Mouse (Mus musculus) heart, embryonic 12.5 days (tissue): ENCODE measurements at regions not wholly inside any gene's neighbourhood (a gene's known extent, or its start where the extent isn't known, plus 50 kb on each side); places are given as distances from the start of the nearest gene placed in this dataset.

Source experiments
- ATAC-seq: fragments of 200-750 bp; cut with Nextera tagmentation; 2 replicates; pipeline ENCODE4 v1.8.0; 2017; ENCODE audit warnings: moderate TSS enrichment, moderate library complexity; ENCODE audit not compliant: insufficient number of reproducible peaks, low FRiP score
- H3K27ac ChIP-seq: fragments of 300-500 bp; sonication (generic); 2 replicates; pipeline ENCODE4 v1.5.1; 2016; ENCODE audit warnings: mild to moderate bottlenecking, moderate library complexity; ENCODE audit not compliant: poor library complexity, severe bottlenecking
- H3K27me3 ChIP-seq: fragments of 300-500 bp; sonication (generic); replicated peaks from 2 replicates; pipeline ENCODE4 v1.6.1; 2016; ENCODE audit warnings: mild to moderate bottlenecking, moderate library complexity
- H3K36me3 ChIP-seq: fragments of 300-500 bp; sonication (generic); 2 replicates; pipeline ENCODE4 v1.6.1; 2016; ENCODE audit warnings: mild to moderate bottlenecking, moderate library complexity
- H3K4me1 ChIP-seq: fragments of 300-500 bp; sonication (generic); replicated peaks from 2 replicates; pipeline ENCODE4 v1.6.1; 2016; ENCODE audit warnings: mild to moderate bottlenecking
- H3K4me2 ChIP-seq: fragments of 300-500 bp; sonication (generic); 2 replicates; pipeline ENCODE4 v1.6.1; 2016; ENCODE audit warnings: mild to moderate bottlenecking, moderate library complexity
- H3K4me3 ChIP-seq: fragments of 300-500 bp; sonication (generic); 2 replicates; pipeline ENCODE4 v1.5.1; 2016; ENCODE audit warnings: mild to moderate bottlenecking
- H3K9ac ChIP-seq: fragments of 300-500 bp; sonication (generic); 2 replicates; pipeline ENCODE4 v1.6.1; 2016; ENCODE audit warnings: mild to moderate bottlenecking, moderate library complexity
- H3K9me3 ChIP-seq: fragments of 300-500 bp; sonication (generic); replicated peaks from 2 replicates; pipeline ENCODE4 v1.6.1; 2016; ENCODE audit warnings: mild to moderate bottlenecking, moderate library complexity
- WGBS: fragments of 180-500 bp; shearing (Covaris S2); methylation state at CpG from one replicate; pipeline ENCODE4 v1.1.7; 2016; 5-methylcytosine and 5-hydroxymethylcytosine counted together

GRCm38 (mm10) chr11:21015536-21015935, 75.6 kb upstream of the Peli1 start:
- Histone ChIP-seq H3K9me3 (no peaks in the 10 kb centered on the region), H3K36me3 (no peaks in the 10 kb centered on the region), H3K4me3 (no peak overlapping the region), H3K4me2 (no peak overlapping the region), H3K4me1 (peaks cover 38% of the 10 kb centered on the region), H3K9ac (no peak overlapping the region), H3K27me3 (no peaks in the 10 kb centered on the region), H3K27ac (no peak overlapping the region)
- WGBS: 64% methylated on average over 3 of the region's 3 CpGs
- no peak for ATAC-seq

- H3K9ac ChIP-seq: no peak overlapping the region
- no peaks in the 10 kb centered on the region for H3K36me3 ChIP-seq
- no peak overlapping the region for H3K4me2 ChIP-seq
- H3K27me3 ChIP-seq: no peaks in the 10 kb centered on the region
- peaks cover 38% of the 10 kb centered on the region for H3K4me1 ChIP-seq
- WGBS: 23% methylated on average over 4 of the region's 4 CpGs
- no peak overlapping the region for H3K27ac ChIP-seq
- H3K9me3 ChIP-seq: no peaks in the 10 kb centered on the region
- H3K4me3 ChIP-seq: no peak overlapping the region
- no peak for ATAC-seq
Observed at GRCm38 (mm10) chr11:21016133-21016746, 74.9 kb upstream of the Peli1 start.

- Histone ChIP-seq H3K4me1 (peaks cover 38% of the 10 kb centered on the region), H3K9ac (no peak overlapping the region), H3K4me2 (no peak overlapping the region), H3K27ac (no peak overlapping the region), H3K4me3 (no peak overlapping the region), H3K36me3 (no peaks in the 10 kb centered on the region), H3K9me3 (peaks cover under 1% of the 10 kb centered on the region; the same call in 1 of the 2 replicates), H3K27me3 (no peaks in the 10 kb centered on the region)
- ATAC-seq: no peak
- 64% methylated on average over 6 of the region's 6 CpGs for WGBS
Observed at GRCm38 (mm10) chr11:21016791-21017329, 74.2 kb upstream of the Peli1 start.

GRCm38 (mm10) chr11:21019829-21020228, 71.3 kb upstream of the Peli1 start:
- peaks cover 6% of the 10 kb centered on the region for H3K9me3 ChIP-seq
- WGBS: 71% methylated on average over 2 of the region's 2 CpGs

GRCm38 (mm10) chr11:21024111-21024510, 67.0 kb upstream of the Peli1 start:
- Histone ChIP-seq H3K4me3 (no peak overlapping the region), H3K27ac (no peak overlapping the region), H3K4me2 (no peak overlapping the region), H3K36me3 (no peaks in the 10 kb centered on the region), H3K4me1 (no peaks in the 10 kb centered on the region), H3K9me3 (peaks cover 6% of the 10 kb centered on the region), H3K27me3 (no peaks in the 10 kb centered on the region), H3K9ac (no peak overlapping the region)
- ATAC-seq: no peak
- WGBS: 70% methylated on average over 4 of the region's 4 CpGs

More at GRCm38 (mm10) chr11:21019829-21020228, 71.3 kb upstream of the Peli1 start:
- no peak for ATAC-seq
- Histone ChIP-seq H3K4me1 (peaks cover 25% of the 10 kb centered on the region), H3K36me3 (no peaks in the 10 kb centered on the region), H3K27me3 (no peaks in the 10 kb centered on the region), H3K9ac (no peak overlapping the region), H3K27ac (no peak overlapping the region), H3K4me2 (no peak overlapping the region), H3K4me3 (no peak overlapping the region)

- Histone ChIP-seq H3K4me1 (no peaks in the 10 kb centered on the region), H3K9me3 (peaks cover 6% of the 10 kb centered on the region), H3K9ac (no peak overlapping the region), H3K36me3 (no peaks in the 10 kb centered on the region), H3K27me3 (no peaks in the 10 kb centered on the region), H3K27ac (no peak overlapping the region), H3K4me3 (no peak overlapping the region), H3K4me2 (no peak overlapping the region)
- ATAC-seq: no peak
- 47% methylated on average over 2 of the region's 2 CpGs for WGBS
Observed at GRCm38 (mm10) chr11:21024521-21024920, 66.6 kb upstream of the Peli1 start.

GRCm38 (mm10) chr11:21027299-21027698, 63.8 kb upstream of the Peli1 start:
- Histone ChIP-seq H3K4me1 (no peaks in the 10 kb centered on the region), H3K36me3 (no peaks in the 10 kb centered on the region), H3K4me3 (no peak overlapping the region), H3K9me3 (peaks cover 13% of the 10 kb centered on the region), H3K27ac (no peak overlapping the region), H3K4me2 (no peak overlapping the region), H3K9ac (no peak overlapping the region), H3K27me3 (no peaks in the 10 kb centered on the region)
- no peak for ATAC-seq
- 72% methylated on average over 4 of the region's 4 CpGs for WGBS

- no peaks in the 10 kb centered on the region for H3K27me3 ChIP-seq
- WGBS: 86% methylated on average over 6 of the region's 6 CpGs
- H3K4me1 ChIP-seq: peaks cover 8% of the 10 kb centered on the region
- H3K4me3 ChIP-seq: no peak overlapping the region
- ATAC-seq: no peak
- H3K4me2 ChIP-seq: no peak overlapping the region
- H3K9me3 ChIP-seq: peaks cover 10% of the 10 kb centered on the region
- H3K27ac ChIP-seq: no peak overlapping the region
- no peaks in the 10 kb centered on the region for H3K36me3 ChIP-seq
- H3K9ac ChIP-seq: no peak overlapping the region
Observed at GRCm38 (mm10) chr11:21030362-21030761, 60.7 kb upstream of the Peli1 start.

- Histone ChIP-seq H3K9ac (no peak overlapping the region), H3K27me3 (no peaks in the 10 kb centered on the region), H3K36me3 (no peaks in the 10 kb centered on the region), H3K4me1 (peaks cover 16% of the 10 kb centered on the region), H3K4me3 (no peak overlapping the region), H3K4me2 (no peak overlapping the region), H3K9me3 (peaks cover 10% of the 10 kb centered on the region), H3K27ac (no peak overlapping the region)
- WGBS: 87% methylated on average over 2 of the region's 2 CpGs
- no peak for ATAC-seq
Observed at GRCm38 (mm10) chr11:21031816-21032215, 59.3 kb upstream of the Peli1 start.

GRCm38 (mm10) chr11:21033234-21033822, 57.8 kb upstream of the Peli1 start:
- no peak overlapping the region for H3K4me2 ChIP-seq
- 81% methylated on average over 14 of the region's 14 CpGs for WGBS
- no peaks in the 10 kb centered on the region for H3K27me3 ChIP-seq

GRCm38 (mm10) chr11:21033823-21034401, 57.2 kb upstream of the Peli1 start:
- H3K4me3 ChIP-seq: no peak overlapping the region
- no peak for ATAC-seq
- H3K9me3 ChIP-seq: peaks cover 10% of the 10 kb centered on the region
- no peak overlapping the region for H3K9ac ChIP-seq
- peaks cover 25% of the 10 kb centered on the region for H3K4me1 ChIP-seq
- no peaks in the 10 kb centered on the region for H3K27me3 ChIP-seq
- H3K27ac ChIP-seq: no peak overlapping the region
- no peaks in the 10 kb centered on the region for H3K36me3 ChIP-seq
- H3K4me2 ChIP-seq: no peak overlapping the region
- WGBS: 43% methylated on average over 11 of the region's 11 CpGs

More at GRCm38 (mm10) chr11:21033234-21033822, 57.8 kb upstream of the Peli1 start:
- Histone ChIP-seq H3K4me1 (peaks cover 19% of the 10 kb centered on the region), H3K27ac (no peak overlapping the region), H3K4me3 (no peak overlapping the region), H3K9ac (no peak overlapping the region), H3K36me3 (no peaks in the 10 kb centered on the region), H3K9me3 (peaks cover 10% of the 10 kb centered on the region)
- no peak for ATAC-seq
